Mouse (Mus musculus): ENCODE data around the gene Fam227a.

Fam227a gene

DNA sequence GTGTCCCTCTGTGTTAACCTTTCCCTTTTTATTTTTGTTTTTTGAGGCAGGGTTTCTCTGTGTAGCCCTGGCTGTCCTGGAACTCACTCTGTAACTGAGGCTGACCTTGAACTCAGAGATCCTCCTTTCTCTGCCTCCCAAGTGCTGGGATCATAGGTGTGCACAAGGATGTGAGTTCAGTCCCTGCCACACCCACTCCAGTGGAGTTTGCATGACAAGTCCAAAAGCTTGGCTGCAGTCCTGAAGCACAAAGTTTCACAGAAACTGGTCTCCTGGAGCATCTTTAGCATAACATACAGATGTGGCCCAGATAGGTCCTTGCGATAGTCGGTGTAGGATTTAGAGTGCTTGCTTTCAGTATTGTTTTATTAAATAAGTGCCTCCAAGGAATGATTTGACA lies 49.5 kb downstream of the Fam227a start:
- DNase-seq, result peak; percentile 79

DNA sequence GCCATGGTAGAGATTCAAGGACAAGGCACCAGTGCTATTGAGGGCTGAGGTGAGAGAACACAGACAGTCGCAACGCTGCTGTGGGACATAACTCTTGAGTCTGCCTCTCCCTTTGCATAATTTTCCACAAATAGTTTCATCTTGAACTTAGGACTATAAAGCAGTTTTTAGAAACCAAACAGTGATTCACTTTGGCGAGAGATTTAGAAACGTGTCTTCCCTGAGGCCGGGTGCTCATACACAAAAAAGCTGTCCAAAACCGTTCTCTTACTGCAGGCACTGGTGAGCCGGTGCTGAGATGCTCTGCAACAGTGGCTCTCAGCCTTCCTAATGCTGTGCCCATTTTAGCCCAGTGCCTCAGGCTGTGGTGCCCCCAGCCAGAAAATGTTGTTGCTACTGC lies 50.5 kb downstream of the Fam227a start:
- DNase-seq, result peak; percentile 79

DNA sequence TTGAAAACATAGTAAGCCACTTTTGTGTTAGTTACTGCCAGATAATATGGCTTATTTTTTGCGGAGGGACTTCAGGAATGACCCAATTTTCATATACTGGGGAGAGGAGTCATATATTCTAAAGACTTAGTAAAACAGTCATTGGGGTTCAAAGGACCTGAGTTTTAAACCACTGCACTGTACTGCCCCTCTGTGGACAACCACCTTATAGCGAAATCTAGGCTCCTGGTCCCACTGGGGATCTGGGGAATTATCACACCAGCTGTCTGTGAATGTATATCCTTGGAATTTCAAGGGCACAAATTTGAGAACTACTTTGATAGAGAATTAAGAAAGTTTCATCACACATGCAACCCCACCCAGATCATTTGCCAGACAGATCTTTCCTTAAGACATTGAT lies 51.0 kb downstream of the Fam227a start:
- DNase-seq, result peak; percentile 5

DNA sequence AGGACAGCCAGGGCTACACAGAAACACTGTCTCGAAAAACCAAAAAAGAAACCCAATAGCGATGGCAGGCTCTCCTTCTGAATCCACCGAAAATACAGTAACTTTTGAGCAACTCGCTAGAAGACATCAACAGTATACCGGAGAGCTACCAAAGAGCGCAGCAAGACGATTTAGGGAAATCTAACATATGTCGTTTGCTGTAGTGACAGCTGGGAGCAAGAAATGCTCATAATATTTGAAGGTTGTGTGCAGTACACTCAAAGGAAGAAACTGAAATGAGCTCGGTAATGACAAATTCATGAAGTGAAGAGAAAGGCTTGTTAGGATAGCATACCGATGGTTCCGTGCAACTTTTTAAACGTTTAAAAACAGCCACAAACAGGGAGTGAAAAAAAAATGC lies 52.6 kb downstream of the Fam227a start:
- no peak for DNase-seq

DNA sequence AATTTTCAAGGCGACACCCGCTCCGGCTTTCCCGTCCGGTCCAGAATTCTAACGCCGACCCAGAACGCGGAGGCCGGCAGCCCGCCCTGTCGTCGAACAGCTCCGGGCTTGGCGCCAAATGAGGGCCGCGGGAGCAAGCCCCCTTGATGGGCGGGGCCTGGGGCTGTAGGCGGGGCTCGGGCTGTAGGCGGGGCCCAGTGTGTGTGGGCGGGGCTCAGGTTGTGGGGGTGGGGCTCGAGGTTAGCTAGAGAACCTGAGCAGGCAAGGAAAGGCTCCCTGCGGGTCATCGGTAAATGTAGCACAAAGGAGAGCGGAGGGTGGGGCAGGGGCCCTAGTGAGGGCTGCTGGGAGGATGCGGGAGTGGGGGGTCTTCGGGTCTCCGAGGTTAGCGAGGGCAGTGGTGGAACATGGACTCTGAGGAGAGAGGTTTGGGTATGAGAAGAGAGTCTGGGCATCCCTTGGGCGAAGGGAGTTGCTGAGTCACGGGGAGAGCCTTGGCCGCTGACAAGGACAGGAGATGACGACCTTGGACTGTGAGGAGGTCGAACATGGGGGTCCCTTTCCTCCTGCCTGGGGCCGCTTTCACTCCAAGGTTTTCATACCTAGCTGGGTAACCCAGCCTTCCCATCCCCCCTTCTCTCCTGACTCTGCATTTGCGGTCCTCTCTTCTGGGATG lies 53.6 kb downstream of the Fam227a start, which contains the start of gene Dmc1:
Gene Dmc1 (minus strand): TSS at position 120 of the 676 bp plus-strand sequence.
- peak; percentile 91 for DNase-seq

DNA sequence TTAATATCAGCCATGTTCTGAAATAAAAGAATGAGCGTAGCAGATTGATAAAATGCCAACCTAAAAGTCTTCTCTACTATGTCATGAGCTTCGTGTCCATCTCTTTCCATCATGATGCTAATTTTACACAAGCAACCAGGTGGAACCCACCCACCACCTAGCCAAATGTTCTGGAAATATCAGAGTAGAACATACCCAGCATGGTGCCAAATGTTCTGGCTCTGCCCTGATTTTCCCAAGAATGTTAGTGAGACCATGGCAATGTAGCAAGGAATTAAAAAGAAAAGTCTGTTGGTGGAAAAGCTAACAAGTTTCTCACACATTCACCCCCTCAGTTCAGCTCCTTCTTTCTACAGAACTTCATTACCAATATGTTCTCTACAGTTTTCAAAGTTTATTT lies 58.6 kb downstream of the Fam227a start:
- no peak for DNase-seq

DNA sequence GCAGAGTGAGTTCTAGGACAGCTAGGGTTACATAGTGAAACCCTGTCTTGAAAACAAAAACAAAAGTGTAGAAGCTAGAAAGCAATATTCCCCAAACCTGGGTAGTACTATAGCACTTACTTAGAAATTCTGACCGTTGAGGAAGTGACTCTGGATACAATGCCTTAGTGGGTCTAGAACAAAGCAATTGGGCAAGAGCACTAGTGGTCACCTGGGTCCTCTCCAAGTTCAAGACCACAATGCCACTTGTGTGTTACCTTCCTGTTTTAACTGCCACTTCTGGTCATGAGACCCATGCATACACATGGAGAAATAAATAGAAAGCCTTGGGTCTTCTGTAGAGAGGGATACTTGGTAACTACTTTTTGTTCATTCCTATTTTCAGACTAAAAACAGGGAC lies 60.0 kb downstream of the Fam227a start:
- no peak for DNase-seq

DNA sequence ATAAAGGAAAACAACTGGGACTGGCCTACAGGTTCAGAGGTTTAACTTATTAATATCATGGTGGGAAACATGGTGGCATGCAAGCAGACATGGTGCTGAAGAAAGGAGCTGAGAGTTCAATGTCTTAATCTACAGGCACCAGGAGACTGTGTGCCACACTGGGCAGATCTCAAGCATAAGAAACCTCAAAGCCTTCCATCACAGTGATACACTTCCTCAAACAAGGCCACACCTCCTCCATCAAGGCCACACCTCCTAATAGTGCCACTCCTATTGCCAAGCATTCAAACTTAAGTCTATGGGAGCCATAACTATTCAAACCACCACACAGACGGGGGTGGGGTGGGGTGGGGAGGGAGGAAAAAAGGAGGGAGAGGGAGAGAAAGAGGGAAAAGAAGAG lies 77.2 kb downstream of the Fam227a start:
- DNase-seq, result no peak

DNA sequence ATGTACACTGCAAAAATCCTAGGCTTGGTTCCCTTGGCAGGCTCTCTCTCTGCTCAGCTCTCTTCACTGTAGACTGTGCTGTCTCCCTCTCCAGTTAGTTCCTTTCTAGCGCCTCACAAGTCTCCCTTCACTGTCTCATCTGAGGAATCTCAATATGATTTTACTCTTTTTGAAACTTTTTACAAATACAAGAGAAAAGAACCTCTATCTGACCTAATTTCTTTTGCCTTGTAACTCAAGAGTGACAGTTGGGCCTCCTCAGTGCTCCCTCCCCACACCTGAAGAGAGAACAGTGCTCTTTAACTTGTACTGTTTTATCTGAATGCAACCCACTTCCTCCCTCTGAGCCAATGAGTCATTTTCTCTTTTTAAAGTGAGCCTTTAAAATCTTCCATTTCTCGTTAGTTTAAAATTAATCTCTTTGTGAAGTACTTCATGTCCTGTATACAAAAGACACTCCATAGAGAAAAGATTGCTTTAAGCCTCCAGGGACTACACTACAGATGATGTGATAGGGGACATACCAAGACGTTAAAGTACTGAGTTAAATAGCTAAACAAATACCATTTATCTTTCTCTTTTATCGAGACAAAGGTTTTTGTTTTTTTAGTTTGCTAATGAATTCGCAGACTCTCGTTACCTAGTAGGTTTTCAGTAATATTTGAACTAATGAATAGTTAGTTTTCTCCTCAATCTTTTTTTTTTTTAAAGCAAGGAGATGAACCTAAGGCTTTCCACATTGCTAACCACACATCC lies 80.9 kb downstream of the Fam227a start:
- no peak for DNase-seq

DNA sequence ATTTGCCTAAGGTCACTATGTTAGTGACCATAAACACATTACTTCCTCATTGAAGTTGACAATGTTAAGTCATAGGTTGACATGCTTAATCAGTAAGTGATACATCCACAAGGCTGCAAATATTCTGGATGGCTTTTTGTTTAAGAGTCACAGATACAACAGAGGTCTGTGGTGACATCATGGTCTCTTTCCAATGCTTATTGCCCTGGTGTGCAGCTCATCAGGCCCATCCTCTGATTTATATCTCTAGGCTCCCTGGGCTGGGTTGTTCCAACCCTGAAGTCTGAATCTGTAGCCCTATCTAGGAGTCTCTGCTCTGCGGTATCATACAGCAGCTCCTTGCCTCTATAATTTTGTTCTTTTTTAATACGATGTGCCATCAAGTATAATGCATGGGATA lies 81.8 kb downstream of the Fam227a start:
- no peak for DNase-seq

DNA sequence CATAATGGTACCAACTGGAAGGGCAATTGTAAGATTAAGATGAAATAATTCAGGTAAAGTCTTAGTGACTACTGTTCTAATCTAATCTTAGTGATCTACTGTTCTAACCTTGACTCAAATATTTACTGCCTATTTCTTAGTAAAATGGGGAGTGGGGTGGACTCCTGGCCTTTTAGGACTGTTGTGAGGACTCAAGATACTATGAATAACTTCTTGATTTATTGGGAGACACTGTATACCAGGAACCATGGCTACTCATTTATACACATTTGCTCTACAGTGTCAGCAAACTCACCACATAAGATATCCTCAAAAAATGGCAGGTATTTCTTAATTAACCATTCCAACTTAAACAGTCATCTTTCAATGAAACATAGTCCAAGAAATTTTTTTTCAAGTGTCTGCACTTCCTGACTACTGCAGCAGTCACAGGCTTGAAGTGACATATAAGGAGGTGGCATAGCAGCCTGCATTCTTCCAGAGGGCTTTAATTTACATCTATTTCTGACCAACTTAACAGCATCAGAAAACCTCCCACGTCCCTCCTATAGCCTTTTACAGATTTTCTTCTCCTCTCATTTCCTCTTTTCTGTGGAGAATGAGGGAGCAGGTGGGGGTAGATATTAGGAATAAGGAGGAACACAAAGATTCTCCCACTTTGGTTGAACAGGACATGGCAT lies 83.1 kb downstream of the Fam227a start:
- no peak for DNase-seq

DNA sequence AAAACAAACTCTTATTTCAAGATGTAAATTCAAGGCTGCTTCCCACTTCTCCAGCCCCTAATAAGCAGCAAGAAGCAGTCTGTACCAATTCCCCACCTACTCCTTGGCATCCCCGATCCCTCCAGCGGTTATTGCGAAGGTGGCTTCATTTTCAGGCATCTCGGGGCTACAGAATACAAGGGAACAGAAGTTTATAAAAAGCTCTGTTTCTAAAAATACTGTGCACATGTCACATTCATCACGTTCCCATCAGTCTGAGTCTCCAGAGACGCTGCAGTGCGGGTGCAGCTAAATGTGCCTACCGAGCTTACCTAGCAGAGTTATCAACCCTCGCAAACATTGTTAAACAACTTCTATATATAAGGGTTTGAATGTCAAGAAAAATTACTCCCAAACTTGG lies 96.3 kb downstream of the Fam227a start:
- peak; percentile 76 for DNase-seq

DNA sequence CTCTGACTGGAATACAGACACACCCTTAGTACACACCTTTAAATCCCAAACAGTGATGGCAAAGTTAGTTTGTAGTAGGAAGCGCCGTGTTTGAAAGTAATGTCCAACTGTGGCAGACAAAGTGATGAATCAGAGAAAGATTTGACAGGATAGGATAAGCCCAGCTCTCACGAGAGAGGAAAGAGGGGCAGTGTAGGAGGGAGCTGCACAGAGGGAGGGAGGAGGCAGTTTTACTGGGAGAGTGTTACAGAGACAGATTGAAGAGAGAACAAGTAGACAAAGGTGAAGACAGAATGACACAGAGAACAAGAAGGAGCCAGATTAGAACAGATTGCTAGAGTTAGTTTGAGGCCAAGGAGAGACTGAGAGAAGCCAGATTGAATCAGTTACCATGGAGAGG lies 99.1 kb downstream of the Fam227a start:
- peak; percentile 64 for DNase-seq

All from heart, adult 11 months (tissue).